Mouse (Mus musculus): Measurements from ENCODE around the gene Ccndbp1.

GRCm38 (mm10) chr2:121054060-121054459 is 45.9 kb downstream of the Ccndbp1 start:
- no peak for TF ChIP-seq CTCF (conservative IDR thresholded peaks at IDR 0.05 in 1 of 2, IDR thresholded peaks at IDR 0.05 in 1 of 2; ENCODE audit: low read depth in 2 of 2, low read length in 2 of 2)
- no peak for TF ChIP-seq POLR2A (IDR thresholded peaks at IDR 0.05; ENCODE audit: low read depth, low read length)
- TF ChIP-seq BHLHE40 (IDR thresholded peaks at IDR 0.05; ENCODE audit: low read depth, low read length), result no peak
- TF ChIP-seq UBTF (IDR thresholded peaks at IDR 0.05; ENCODE audit: low read depth, low read length), result no peak
- no peak for TF ChIP-seq JUND (conservative IDR thresholded peaks at IDR 0.05; ENCODE audit: low read depth, low read length)
- no peak for TF ChIP-seq USF2 (conservative IDR thresholded peaks at IDR 0.05; ENCODE audit: low read depth, low read length)
- no peak for TF ChIP-seq POLR2AphosphoS2 (IDR thresholded peaks at IDR 0.05; ENCODE audit: low read depth, low read length)
- TF ChIP-seq GABPA (IDR thresholded peaks at IDR 0.05; ENCODE audit: insufficient replicate concordance, low read depth, low read length), result no peak
- no peak for TF ChIP-seq EP300 (IDR thresholded peaks at IDR 0.05; ENCODE audit: low read length)

Measured in CH12.LX (cell line).